Mouse (Mus musculus): Measurements from ENCODE around the gene Rdh5. TPM values are rescaled to one million over a fixed set of nuclear protein-coding genes. Genes with fewer than 3 reads are reported as not detected.

The Rdh5 gene
- polyA plus RNA-seq, 1 experiment from 2014 or later = 12.6 TPM

- H3K4me1 ChIP-seq = peaks cover 4% of the 10 kb centered on the region
- ATAC-seq (replicated peaks) = no peak
- WGBS = 77% methylated on average over 5 of the region's 5 CpGs
- H3K4me2 ChIP-seq (replicated peaks) = no peak overlapping the region
- H3K36me3 ChIP-seq = no peaks in the 10 kb centered on the region
- no peak overlapping the region for H3K27ac ChIP-seq (replicated peaks)
- H3K27me3 ChIP-seq = peaks cover 20% of the 10 kb centered on the region
- no peak overlapping the region for H3K9ac ChIP-seq (replicated peaks)
- no peak overlapping the region for H3K4me3 ChIP-seq
- H3K9me3 ChIP-seq = no peaks in the 10 kb centered on the region
Observed at GRCm38 (mm10) chr10:128938974-128939373, 16.3 kb upstream of the Rdh5 start.

GRCm38 (mm10) chr10:128938457-128938856 lies 15.8 kb upstream of the Rdh5 start:
- H3K9me3 ChIP-seq = no peaks in the 10 kb centered on the region
- H3K27me3 ChIP-seq = peaks cover 25% of the 10 kb centered on the region
- no peak overlapping the region for H3K4me3 ChIP-seq
- H3K27ac ChIP-seq (replicated peaks) = no peak overlapping the region
- no peaks in the 10 kb centered on the region for H3K36me3 ChIP-seq
- H3K9ac ChIP-seq (replicated peaks) = no peak overlapping the region
- ATAC-seq (replicated peaks) = no peak
- no peak overlapping the region for H3K4me2 ChIP-seq (replicated peaks)
- peaks cover 10% of the 10 kb centered on the region for H3K4me1 ChIP-seq
- 73% methylated on average over 9 of the region's 9 CpGs for WGBS

- Histone ChIP-seq H3K9me3 (no peaks in the 10 kb centered on the region), H3K27me3 (peaks cover 31% of the 10 kb centered on the region), H3K27ac (replicated peaks) (no peak overlapping the region), H3K9ac (replicated peaks) (no peak overlapping the region), H3K36me3 (no peaks in the 10 kb centered on the region), H3K4me2 (replicated peaks) (no peak overlapping the region), H3K4me3 (no peak overlapping the region), H3K4me1 (peaks cover 14% of the 10 kb centered on the region)
- no peak for ATAC-seq (replicated peaks)
- 76% methylated on average over 12 of the region's 12 CpGs for WGBS
Observed at GRCm38 (mm10) chr10:128937756-128938390, 15.2 kb upstream of the Rdh5 start.

GRCm38 (mm10) chr10:128935826-128936440 lies 13.2 kb upstream of the Rdh5 start:
- no peak for ATAC-seq (replicated peaks)
- no peak overlapping the region for H3K27ac ChIP-seq (replicated peaks)
- H3K9me3 ChIP-seq = no peaks in the 10 kb centered on the region
- no peak overlapping the region for H3K4me3 ChIP-seq
- peaks cover 14% of the 10 kb centered on the region for H3K4me1 ChIP-seq
- no peak overlapping the region for H3K4me2 ChIP-seq (replicated peaks)
- H3K36me3 ChIP-seq = no peaks in the 10 kb centered on the region
- WGBS = 71% methylated on average over 8 of the region's 8 CpGs
- H3K27me3 ChIP-seq = peaks cover 51% of the 10 kb centered on the region
- no peak overlapping the region for H3K9ac ChIP-seq (replicated peaks)

GRCm38 (mm10) chr10:128934997-128935787 lies 12.5 kb upstream of the Rdh5 start:
- Histone ChIP-seq H3K9ac (replicated peaks) (no peak overlapping the region), H3K4me3 (no peak overlapping the region), H3K4me2 (replicated peaks) (no peak overlapping the region), H3K4me1 (peaks cover 14% of the 10 kb centered on the region), H3K9me3 (no peaks in the 10 kb centered on the region), H3K27ac (replicated peaks) (no peak overlapping the region), H3K27me3 (peaks cover 53% of the 10 kb centered on the region), H3K36me3 (no peaks in the 10 kb centered on the region)
- 69% methylated on average over 7 of the region's 7 CpGs for WGBS
- ATAC-seq (replicated peaks) = no peak

- H3K27me3 ChIP-seq = peaks cover 54% of the 10 kb centered on the region
- peak overlapping the region; percentile 86 for H3K4me2 ChIP-seq (replicated peaks)
- peak overlapping the region; percentile 46 for H3K4me3 ChIP-seq
- no peaks in the 10 kb centered on the region for H3K9me3 ChIP-seq
- no peaks in the 10 kb centered on the region for H3K36me3 ChIP-seq
- WGBS = 2% methylated on average over 21 of the region's 21 CpGs
- H3K9ac ChIP-seq (replicated peaks) = peak overlapping the region; percentile 38
- no peak overlapping the region for H3K27ac ChIP-seq (replicated peaks)
- ATAC-seq (replicated peaks) = no peak
- H3K4me1 ChIP-seq = peaks cover 20% of the 10 kb centered on the region
Observed at GRCm38 (mm10) chr10:128933976-128934721, 11.5 kb upstream of the Rdh5 start.

GRCm38 (mm10) chr10:128933574-128933973 lies 10.9 kb upstream of the Rdh5 start, which contains the start of gene Itga7:
Itga7 (plus strand) TSS chr10:128933818.
- Histone ChIP-seq H3K9ac (replicated peaks) (peak within 1 kb of the TSS; percentile 38), H3K36me3 (no peaks in the 10 kb centered on the region), H3K4me3 (peak within 1 kb of the TSS; percentile 46), H3K9me3 (no peaks in the 10 kb centered on the region), H3K4me2 (replicated peaks) (peak within 1 kb of the TSS; percentile 86), H3K27me3 (peaks cover 56% of the 10 kb centered on the region), H3K27ac (replicated peaks) (no peak within 1 kb of the TSS), H3K4me1 (peaks cover 20% of the 10 kb centered on the region)
- WGBS = 1% methylated on average over 26 of the region's 26 CpGs
- ATAC-seq (replicated peaks) = peak; percentile 88

- no peak for ATAC-seq (replicated peaks)
- Histone ChIP-seq H3K4me2 (replicated peaks) (no peak overlapping the region), H3K4me3 (no peak overlapping the region), H3K27me3 (peaks cover 59% of the 10 kb centered on the region), H3K27ac (replicated peaks) (no peak overlapping the region), H3K36me3 (no peaks in the 10 kb centered on the region), H3K4me1 (peaks cover 25% of the 10 kb centered on the region), H3K9ac (replicated peaks) (no peak overlapping the region), H3K9me3 (no peaks in the 10 kb centered on the region)
- WGBS = 87% methylated on average over 2 of the region's 2 CpGs
Observed at GRCm38 (mm10) chr10:128931441-128931840, 8.8 kb upstream of the Rdh5 start.

- Histone ChIP-seq H3K36me3 (no peaks in the 10 kb centered on the region), H3K4me3 (no peak overlapping the region), H3K4me1 (peaks cover 25% of the 10 kb centered on the region), H3K9ac (replicated peaks) (no peak overlapping the region), H3K27me3 (peaks cover 50% of the 10 kb centered on the region), H3K4me2 (replicated peaks) (no peak overlapping the region), H3K27ac (replicated peaks) (no peak overlapping the region), H3K9me3 (no peaks in the 10 kb centered on the region)
- ATAC-seq (replicated peaks) = no peak; the same call in 1 of the 2 replicates
- WGBS = 54% methylated on average over 7 of the region's 7 CpGs
Observed at GRCm38 (mm10) chr10:128929638-128930378, 7.1 kb upstream of the Rdh5 start.

- H3K9me3 ChIP-seq = no peaks in the 10 kb centered on the region
- H3K9ac ChIP-seq (replicated peaks) = no peak overlapping the region
- peaks cover 36% of the 10 kb centered on the region for H3K27me3 ChIP-seq
- no peaks in the 10 kb centered on the region for H3K36me3 ChIP-seq
- no peak overlapping the region for H3K27ac ChIP-seq (replicated peaks)
- ATAC-seq (replicated peaks) = no peak
- H3K4me1 ChIP-seq = peaks cover 20% of the 10 kb centered on the region
- H3K4me3 ChIP-seq = no peak overlapping the region
- no peak overlapping the region for H3K4me2 ChIP-seq (replicated peaks)
- WGBS = 8% methylated on average over 4 of the region's 4 CpGs
Observed at GRCm38 (mm10) chr10:128928356-128928755, 5.7 kb upstream of the Rdh5 start.

- WGBS = 73% methylated on average over 9 of the region's 9 CpGs
- Histone ChIP-seq H3K4me1 (peaks cover 22% of the 10 kb centered on the region), H3K9ac (replicated peaks) (peak within 1 kb of the TSS; percentile 63), H3K4me2 (replicated peaks) (peak within 1 kb of the TSS; percentile 58), H3K27ac (replicated peaks) (peak within 1 kb of the TSS; percentile 91), H3K4me3 (peak within 1 kb of the TSS; percentile 58), H3K27me3 (0 out of 2 replicates have a peak, but pooled peaks cover 7% of the 10 kb centered on the region), H3K36me3 (no peaks in the 10 kb centered on the region), H3K9me3 (no peaks in the 10 kb centered on the region)
- ATAC-seq (replicated peaks) = no peak
Observed at GRCm38 (mm10) chr10:128923935-128924334, 1.2 kb upstream of the Rdh5 start, which contains the start of gene Bloc1s1. Bloc1s1 (minus strand) TSS chr10:128924035.
